Mouse (Mus musculus): Measurements from ENCODE around the gene Hyls1. TPM values are rescaled to one million over a fixed set of nuclear protein-coding genes. Genes with fewer than 3 reads are reported as not detected.

The Hyls1 gene
- polyA plus RNA-seq, 1 experiment from 2014 or later: 17.7 TPM

DNA sequence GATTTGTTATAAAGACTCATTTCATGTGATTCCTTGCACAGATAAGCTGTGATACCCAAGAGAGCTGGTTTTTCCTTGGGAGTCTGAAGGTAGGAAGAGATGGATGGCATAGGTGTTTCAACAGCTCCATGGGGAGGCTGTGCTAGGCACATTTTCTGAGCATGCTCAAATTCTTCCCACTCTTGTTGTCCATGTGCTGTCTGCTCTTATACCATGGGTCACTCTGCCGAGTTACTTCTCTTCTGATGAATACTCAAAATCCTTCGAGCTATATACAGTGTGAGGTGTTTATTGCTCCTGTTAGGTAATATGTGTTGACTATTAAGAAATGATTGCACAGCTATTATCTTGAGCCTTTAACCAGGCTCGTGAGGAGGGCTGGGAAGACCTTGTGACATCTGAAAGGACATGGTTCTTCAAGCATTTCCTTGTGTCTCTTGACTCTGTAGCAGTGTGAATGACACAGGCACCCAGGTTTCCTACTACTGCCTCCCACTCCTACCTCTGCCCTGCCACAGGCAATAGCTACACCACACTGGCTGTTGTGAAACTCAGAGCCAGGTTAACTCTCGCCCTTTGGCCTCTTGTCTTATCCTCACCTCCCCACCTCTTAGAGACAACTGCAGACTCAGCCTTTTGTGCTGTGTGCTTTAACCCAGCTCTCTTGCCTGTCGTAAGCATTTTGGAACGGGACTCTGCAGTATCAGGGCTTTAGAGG, 49.4 kb downstream of the Hyls1 start:
- H3K4me1 ChIP-seq: peaks cover 26% of the 10 kb centered on the region
- no peaks in the 10 kb centered on the region for H3K9me3 ChIP-seq
- H3K4me2 ChIP-seq: no peak overlapping the region
- H3K36me3 ChIP-seq: no peaks in the 10 kb centered on the region
- 79% methylated on average over 6 of the region's 6 CpGs for WGBS
- no peaks in the 10 kb centered on the region for H3K27me3 ChIP-seq
- no peak overlapping the region for H3K27ac ChIP-seq
- H3K4me3 ChIP-seq: no peak overlapping the region
- no peak overlapping the region for H3K9ac ChIP-seq
- no peak for ATAC-seq (ENCODE audit: insufficient number of reproducible peaks, insufficient read depth, low FRiP score, low TSS enrichment, low read depth)

- no peak within 1 kb of the TSS for H3K9ac ChIP-seq
- no peak within 1 kb of the TSS for H3K27ac ChIP-seq
- H3K4me1 ChIP-seq: peaks cover 9% of the 10 kb centered on the region
- H3K9me3 ChIP-seq: no peaks in the 10 kb centered on the region
- no peak within 1 kb of the TSS for H3K4me2 ChIP-seq
- 83% methylated on average over 3 of the region's 3 CpGs for WGBS
- no peak within 1 kb of the TSS for H3K4me3 ChIP-seq
- H3K36me3 ChIP-seq: no peaks in the 10 kb centered on the region
- H3K27me3 ChIP-seq: no peaks in the 10 kb centered on the region
- no peak for ATAC-seq (ENCODE audit: insufficient number of reproducible peaks, insufficient read depth, low FRiP score, low TSS enrichment, low read depth)
These were observed 52.0 kb downstream of the Hyls1 start, which contains the start of gene Gm1113 for GRCm38 (mm10) chr9:35518169-35518568. Gene Gm1113, minus strand, starts transcription at chr9:35518269.

DNA sequence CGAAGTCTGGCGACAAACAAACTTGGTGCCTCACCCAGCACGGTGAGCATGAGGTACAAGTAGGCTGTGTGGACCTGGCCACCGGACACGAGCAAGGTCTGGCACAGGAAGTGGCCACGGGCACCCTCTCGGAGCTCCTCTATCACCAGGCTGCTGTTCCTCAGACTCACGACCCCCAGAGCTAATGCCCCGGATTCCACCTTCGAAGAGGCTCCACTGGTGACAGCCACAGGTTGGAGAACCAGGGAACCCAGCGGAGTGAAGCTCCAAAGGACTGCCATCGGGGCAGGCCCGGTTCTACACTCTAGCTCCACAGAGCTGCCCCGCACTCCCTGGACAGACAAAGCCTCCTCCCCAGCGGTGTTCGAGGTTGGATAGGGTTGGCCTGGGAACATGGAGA, 53.5 kb downstream of the Hyls1 start:
- 94% methylated on average over 16 of the region's 16 CpGs for whole genome bisulfite sequencing
- H3K4me2 ChIP-seq: no peak overlapping the region
- no peak for ATAC-seq (ENCODE audit: insufficient number of reproducible peaks, insufficient read depth, low FRiP score, low TSS enrichment, low read depth)

DNA sequence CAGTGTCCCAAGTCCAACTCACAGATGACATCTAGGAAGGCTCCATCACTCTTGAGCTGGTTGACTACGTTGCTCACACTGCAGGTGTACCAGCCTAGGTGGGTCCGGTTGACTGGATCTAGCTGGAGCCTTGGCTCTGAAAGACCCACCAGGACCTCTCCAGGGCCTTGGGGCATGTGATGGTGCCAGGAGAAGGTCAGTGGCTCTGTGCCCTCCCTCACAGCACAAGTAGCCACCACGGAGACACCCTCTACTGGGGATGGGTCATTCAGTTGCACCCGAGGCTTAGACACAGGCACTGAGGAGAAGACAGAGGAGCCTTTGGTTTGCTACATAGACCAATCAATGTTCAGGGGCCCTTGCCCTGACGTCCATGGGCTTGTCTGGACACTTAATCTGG, 54.0 kb downstream of the Hyls1 start:
- H3K9ac ChIP-seq: no peak overlapping the region
- H3K4me1 ChIP-seq: peaks cover 2% of the 10 kb centered on the region; the same call in 1 of the 2 replicates
- ATAC-seq (ENCODE audit: insufficient number of reproducible peaks, insufficient read depth, low FRiP score, low TSS enrichment, low read depth): no peak
- WGBS: 88% methylated on average over 5 of the region's 5 CpGs
- H3K36me3 ChIP-seq: no peaks in the 10 kb centered on the region
- H3K27me3 ChIP-seq: peaks cover 2% of the 10 kb centered on the region; the same call in 1 of the 2 replicates
- H3K4me2 ChIP-seq: no peak overlapping the region
- no peak overlapping the region for H3K27ac ChIP-seq
- H3K9me3 ChIP-seq: no peaks in the 10 kb centered on the region
- H3K4me3 ChIP-seq: no peak overlapping the region

More for the DNA sequence above, 53.5 kb downstream of the Hyls1 start:
- Histone ChIP-seq H3K27ac (no peak overlapping the region), H3K36me3 (no peaks in the 10 kb centered on the region), H3K27me3 (peaks cover 2% of the 10 kb centered on the region; the same call in 1 of the 2 replicates), H3K4me3 (no peak overlapping the region), H3K9ac (no peak overlapping the region), H3K9me3 (no peaks in the 10 kb centered on the region), H3K4me1 (peaks cover 6% of the 10 kb centered on the region)

DNA sequence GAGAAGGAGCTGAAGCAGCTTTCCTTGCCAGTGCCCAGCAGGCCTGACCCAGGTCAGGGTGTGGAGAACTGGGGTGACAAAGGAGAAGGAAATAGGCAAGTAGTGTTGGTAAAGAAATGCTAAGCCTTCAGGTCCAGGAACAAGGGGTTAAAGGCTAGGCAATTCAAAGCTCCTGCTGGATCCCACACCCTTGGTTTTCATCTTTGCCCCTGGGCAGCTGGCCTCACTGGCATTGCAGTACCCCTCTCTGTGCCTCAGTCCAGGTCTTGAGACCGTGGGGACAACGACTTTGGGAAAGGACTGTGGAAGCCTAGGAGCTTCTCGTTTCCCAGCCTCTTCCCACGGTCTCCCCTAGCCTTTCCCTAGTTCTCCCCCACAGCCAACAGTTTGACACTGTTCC, 56.3 kb downstream of the Hyls1 start:
- no peak overlapping the region for H3K27ac ChIP-seq
- WGBS: 89% methylated on average over 4 of the region's 4 CpGs

More for the DNA sequence above, 56.3 kb downstream of the Hyls1 start:
- Histone ChIP-seq H3K4me2 (no peak overlapping the region), H3K9ac (no peak overlapping the region), H3K4me3 (no peak overlapping the region), H3K36me3 (no peaks in the 10 kb centered on the region), H3K27me3 (peaks cover 2% of the 10 kb centered on the region; the same call in 1 of the 2 replicates), H3K9me3 (no peaks in the 10 kb centered on the region), H3K4me1 (no peaks in the 10 kb centered on the region)
- ATAC-seq (ENCODE audit: insufficient number of reproducible peaks, insufficient read depth, low FRiP score, low TSS enrichment, low read depth): no peak

Other genes starting within 250 kb of the Hyls1 start
- 20.7 and 21.4 TPM in 2 replicates for gene Cdon, start 149.3 kb downstream of the Hyls1 start, polyA plus RNA-seq (2015; fragmentation: Nextera tagmentation; extraction: Ambion mirVana)
- not detected in 2 replicates for gene Gm1113, start 52.1 kb downstream of the Hyls1 start, polyA plus RNA-seq (2015; fragmentation: Nextera tagmentation; extraction: Ambion mirVana)
- gene Ddx25, start 11.9 kb downstream of the Hyls1 start, polyA plus RNA-seq (2015; fragmentation: Nextera tagmentation; extraction: Ambion mirVana): 4.3 and 4.6 TPM in 2 replicates
- 23.3 and 24.0 TPM in 2 replicates for gene Pus3, start 11.8 kb downstream of the Hyls1 start, polyA plus RNA-seq (2015; fragmentation: Nextera tagmentation; extraction: Ambion mirVana)
- 0.72 and 1.1 TPM in 2 replicates for gene Pate2, start 114 bp downstream of the Hyls1 start, polyA plus RNA-seq (2015; fragmentation: Nextera tagmentation; extraction: Ambion mirVana)
- gene Pate4, start 41.5 kb upstream of the Hyls1 start, polyA plus RNA-seq (2015; fragmentation: Nextera tagmentation; extraction: Ambion mirVana): not detected in 2 replicates
- gene Pate3, start 77.8 kb upstream of the Hyls1 start, polyA plus RNA-seq (2015; fragmentation: Nextera tagmentation; extraction: Ambion mirVana): not detected in 2 replicates
- gene Pate1, start 117.0 kb upstream of the Hyls1 start, polyA plus RNA-seq (2015; fragmentation: Nextera tagmentation; extraction: Ambion mirVana): not detected in 2 replicates
- gene Gm17677, start 170.7 kb upstream of the Hyls1 start, polyA plus RNA-seq (2015; fragmentation: Nextera tagmentation; extraction: Ambion mirVana): not detected in 2 replicates
- gene Gm17727, start 207.7 kb upstream of the Hyls1 start, polyA plus RNA-seq (2015; fragmentation: Nextera tagmentation; extraction: Ambion mirVana): not detected in 2 replicates
- gene Gm27235, start 219.7 kb upstream of the Hyls1 start, polyA plus RNA-seq (2015; fragmentation: Nextera tagmentation; extraction: Ambion mirVana): not detected in 2 replicates
- not detected in 2 replicates for gene D730048I06Rik, start 219.7 kb upstream of the Hyls1 start, polyA plus RNA-seq (2015; fragmentation: Nextera tagmentation; extraction: Ambion mirVana)

All from embryonic facial prominence, embryonic 13.5 days (tissue).